Mouse (Mus musculus) intestine, embryonic 14.5 days (tissue): ENCODE measurements at regions not wholly inside any gene's neighbourhood (a gene's known extent, or its start where the extent isn't known, plus 50 kb on each side); places are given as distances from the start of the nearest gene placed in this dataset.
"Not testable (repeated sequence)": the region's sequence is repeated elsewhere in the genome, so short reads cannot be mapped to it uniquely, and the experiment has no call there.

Source experiments
- ATAC-seq: fragments of 200-750 bp; cut with Nextera tagmentation; replicated peaks from 2 replicates; pipeline ENCODE4 v1.8.0; 2017; ENCODE audit warnings: low read depth, moderate number of reproducible peaks, moderate TSS enrichment, moderate library complexity; ENCODE audit not compliant: low FRiP score, low TSS enrichment
- DNase-seq: peaks from one replicate; pipeline ENCODE4 v3.0.0-alpha.2; 2018; ENCODE audit warnings: low spot score
- H3K27ac ChIP-seq: fragments of 300-500 bp; sonication (generic); 2 replicates; pipeline ENCODE4 v1.5.1; 2014; ENCODE audit warnings: low read depth, mild to moderate bottlenecking, control low read depth
- H3K27me3 ChIP-seq: fragments of 300-500 bp; sonication (generic); replicated peaks from 2 replicates; pipeline ENCODE4 v1.6.1; 2014; ENCODE audit warnings: low read length, control low read depth; ENCODE audit not compliant: control insufficient read depth, insufficient read depth
- H3K36me3 ChIP-seq: fragments of 300-500 bp; sonication (generic); 2 replicates; pipeline ENCODE4 v1.6.1; 2014; ENCODE audit warnings: low read length, control low read depth; ENCODE audit not compliant: control insufficient read depth, insufficient read depth
- H3K4me1 ChIP-seq: fragments of 300-500 bp; sonication (generic); replicated peaks from 2 replicates; pipeline ENCODE4 v1.6.1; 2014; ENCODE audit warnings: low read length, control low read depth, mixed read lengths; ENCODE audit not compliant: control insufficient read depth, insufficient read depth
- H3K4me2 ChIP-seq: fragments of 300-500 bp; sonication (generic); 2 replicates; pipeline ENCODE4 v1.6.1; 2014; ENCODE audit warnings: low read length
- H3K4me3 ChIP-seq: fragments of 300-500 bp; sonication (generic); 2 replicates; pipeline ENCODE4 v1.5.1; 2014; ENCODE audit warnings: low read depth, low read length, control low read depth, mixed read lengths
- H3K9ac ChIP-seq: fragments of 300-500 bp; sonication (generic); 2 replicates; pipeline ENCODE4 v1.6.1; 2014; ENCODE audit warnings: mild to moderate bottlenecking, low read length
- H3K9me3 ChIP-seq: fragments of 300-500 bp; sonication (generic); 2 replicates; pipeline ENCODE4 v1.6.1; 2016; ENCODE audit warnings: low read length, control low read depth; ENCODE audit not compliant: control insufficient read depth
- whole genome bisulfite sequencing: fragments of 180-500 bp; shearing (Covaris S2); extraction: QIAGEN DNeasy Blood & Tissue Kit; methylation state at CpG from one replicate; pipeline ENCODE4 v1.1.7; 2014; 5-methylcytosine and 5-hydroxymethylcytosine counted together

- H3K9me3 ChIP-seq = no peaks in the 10 kb centered on the region
- H3K4me1 ChIP-seq = no peaks in the 10 kb centered on the region
- no peak overlapping the region for H3K4me2 ChIP-seq
- no peak for DNase-seq
- WGBS = 45% methylated on average over 4 of the region's 4 CpGs
- ATAC-seq = no peak
- H3K27ac ChIP-seq = no peak overlapping the region
- H3K4me3 ChIP-seq = no peak overlapping the region
- H3K36me3 ChIP-seq = no peaks in the 10 kb centered on the region
- H3K27me3 ChIP-seq = no peaks in the 10 kb centered on the region
- H3K9ac ChIP-seq = no peak overlapping the region
Observed at GRCm38 (mm10) chr10:45865793-45866192, 288.2 kb downstream of the Hace1 start.

- H3K9ac ChIP-seq = no peak overlapping the region
- 63% methylated on average over 3 of the region's 3 CpGs for WGBS
- no peak overlapping the region for H3K27ac ChIP-seq
- DNase-seq = no peak
- no peaks in the 10 kb centered on the region for H3K27me3 ChIP-seq
- H3K9me3 ChIP-seq = no peaks in the 10 kb centered on the region
- H3K36me3 ChIP-seq = no peaks in the 10 kb centered on the region
- no peak overlapping the region for H3K4me2 ChIP-seq
- no peak for ATAC-seq
- no peaks in the 10 kb centered on the region for H3K4me1 ChIP-seq
- H3K4me3 ChIP-seq = no peak overlapping the region
Observed at GRCm38 (mm10) chr10:45866860-45867259, 289.2 kb downstream of the Hace1 start.

- Histone ChIP-seq H3K4me3 (no peak overlapping the region), H3K27ac (no peak overlapping the region), H3K9ac (no peak overlapping the region), H3K4me2 (no peak overlapping the region), H3K36me3 (no peaks in the 10 kb centered on the region), H3K9me3 (no peaks in the 10 kb centered on the region), H3K27me3 (no peaks in the 10 kb centered on the region), H3K4me1 (no peaks in the 10 kb centered on the region)
- ATAC-seq (no peak), DNase-seq (no peak)
- 88% methylated on average over 4 of the region's 4 CpGs for WGBS
Observed at GRCm38 (mm10) chr10:45871028-45871427, 293.4 kb downstream of the Hace1 start.

GRCm38 (mm10) chr10:45872007-45872890, 294.6 kb downstream of the Hace1 start:
- no peak for ATAC-seq
- no peak for DNase-seq
- H3K4me1 ChIP-seq = no peaks in the 10 kb centered on the region
- H3K36me3 ChIP-seq = no peaks in the 10 kb centered on the region
- H3K27ac ChIP-seq = no peak overlapping the region
- H3K4me2 ChIP-seq = no peak overlapping the region
- no peak overlapping the region for H3K9ac ChIP-seq
- H3K9me3 ChIP-seq = no peaks in the 10 kb centered on the region
- no peaks in the 10 kb centered on the region for H3K27me3 ChIP-seq
- H3K4me3 ChIP-seq = no peak overlapping the region
- 76% methylated on average over 4 of the region's 4 CpGs for WGBS

GRCm38 (mm10) chr10:45873805-45874780, 296.5 kb downstream of the Hace1 start:
- Histone ChIP-seq H3K4me2 (no peak overlapping the region), H3K27me3 (no peaks in the 10 kb centered on the region), H3K4me1 (no peaks in the 10 kb centered on the region), H3K4me3 (no peak overlapping the region), H3K36me3 (no peaks in the 10 kb centered on the region), H3K9me3 (no peaks in the 10 kb centered on the region), H3K27ac (no peak overlapping the region), H3K9ac (no peak overlapping the region)
- DNase-seq (no peak), ATAC-seq (no peak)
- WGBS = 54% methylated on average over 14 of the region's 14 CpGs

GRCm38 (mm10) chr10:45875287-45875686, 297.7 kb downstream of the Hace1 start:
- 95% methylated on average over 19 of the region's 20 CpGs for WGBS
- H3K27ac ChIP-seq, H3K4me2 ChIP-seq, H3K36me3 ChIP-seq, H3K9ac ChIP-seq, H3K27me3 ChIP-seq, H3K9me3 ChIP-seq, DNase-seq, H3K4me1 ChIP-seq, H3K4me3 ChIP-seq, ATAC-seq: not testable (repeated sequence)

- no peak overlapping the region for H3K9ac ChIP-seq
- H3K4me1 ChIP-seq = no peaks in the 10 kb centered on the region
- H3K27me3 ChIP-seq = no peaks in the 10 kb centered on the region
- H3K27ac ChIP-seq = no peak overlapping the region
- H3K9me3 ChIP-seq = no peaks in the 10 kb centered on the region
- no peak overlapping the region for H3K4me2 ChIP-seq
- ATAC-seq (no peak), DNase-seq (no peak)
- 81% methylated on average over 1 of the region's 1 CpGs for WGBS
- no peak overlapping the region for H3K4me3 ChIP-seq
- H3K36me3 ChIP-seq = no peaks in the 10 kb centered on the region
Observed at GRCm38 (mm10) chr10:45883745-45884144, 306.1 kb downstream of the Hace1 start.

- H3K27ac ChIP-seq = no peak overlapping the region
- no peak overlapping the region for H3K4me2 ChIP-seq
- no peak overlapping the region for H3K4me3 ChIP-seq
- no peaks in the 10 kb centered on the region for H3K36me3 ChIP-seq
- no peak for DNase-seq
- 65% methylated on average over 2 of the region's 2 CpGs for WGBS
- H3K4me1 ChIP-seq = no peaks in the 10 kb centered on the region
- H3K27me3 ChIP-seq = no peaks in the 10 kb centered on the region
- H3K9me3 ChIP-seq = no peaks in the 10 kb centered on the region
- H3K9ac ChIP-seq = no peak overlapping the region
- ATAC-seq = no peak
Observed at GRCm38 (mm10) chr10:45886636-45887035, 309.0 kb downstream of the Hace1 start.
